Mouse (Mus musculus) midbrain, postnatal 0 days (tissue): Measurements from ENCODE around the gene Herpud1. TPM values are rescaled to one million over a fixed set of nuclear protein-coding genes. Genes with fewer than 3 reads are reported as not detected.
A peak's percentile ranks its signal among the peaks of the same experiment; 100 is the strongest.

ENCODE experiments used
- ATAC-seq: fragments of 200-750 bp; cut with Nextera tagmentation; 2 replicates; pipeline ENCODE4 v1.8.0; 2017; ENCODE audit warnings: moderate number of reproducible peaks, mild to moderate bottlenecking, moderate TSS enrichment, moderate library complexity; ENCODE audit not compliant: low FRiP score
- DNase-seq: peaks from one replicate; pipeline ENCODE4 v3.0.0-alpha.2; 2015; ENCODE audit warnings: low spot score
- H3K27ac ChIP-seq: fragments of 300-500 bp; sonication (generic); 2 replicates; pipeline ENCODE4 v1.5.1; 2014; ENCODE audit warnings: low read depth, mild to moderate bottlenecking, low read length, mixed read lengths
- H3K27me3 ChIP-seq: fragments of 300-500 bp; sonication (generic); 2 replicates; pipeline ENCODE4 v1.6.1; 2014; ENCODE audit warnings: low read length, control low read depth, mixed read lengths; ENCODE audit not compliant: insufficient read depth
- H3K36me3 ChIP-seq: fragments of 300-500 bp; sonication (generic); 2 replicates; pipeline ENCODE4 v1.6.1; 2014; ENCODE audit warnings: low read length, control low read depth, mixed read lengths; ENCODE audit not compliant: insufficient read depth
- H3K4me1 ChIP-seq: fragments of 300-500 bp; sonication (generic); 2 replicates; pipeline ENCODE4 v1.6.1; 2014; ENCODE audit warnings: mild to moderate bottlenecking, control low read depth, antibody characterized with exemption, low read length, mixed read lengths; ENCODE audit not compliant: insufficient read depth
- H3K4me2 ChIP-seq: fragments of 300-500 bp; sonication (generic); 2 replicates; pipeline ENCODE4 v1.6.1; 2014; ENCODE audit warnings: low read depth, mild to moderate bottlenecking, low read length, mixed read lengths; ENCODE audit not compliant: poor library complexity, severe bottlenecking
- H3K4me3 ChIP-seq: fragments of 300-500 bp; sonication (generic); 2 replicates; pipeline ENCODE4 v1.5.1; 2014; ENCODE audit warnings: low read depth, mild to moderate bottlenecking, low read length, moderate library complexity
- H3K9ac ChIP-seq: fragments of 300-500 bp; sonication (generic); replicated peaks from 2 replicates; pipeline ENCODE4 v1.6.1; 2014; ENCODE audit warnings: mild to moderate bottlenecking, low read length, moderate library complexity, mixed read lengths; ENCODE audit not compliant: poor library complexity, severe bottlenecking
- H3K9me3 ChIP-seq: fragments of 300-500 bp; sonication (generic); 2 replicates; pipeline ENCODE4 v1.6.1; 2016; ENCODE audit warnings: low read length, control low read depth
- CTCF ChIP-seq: IDR thresholded peaks from 2 replicates; pipeline ENCODE4 v1.5.1; 2016; ENCODE audit warnings: antibody characterized with exemption, mild to moderate bottlenecking
- WGBS: fragments of 180-500 bp; shearing (Covaris S2); extraction: QIAGEN DNeasy Blood & Tissue Kit; methylation state at CpG from one replicate; pipeline ENCODE4 v1.1.7; 2014; 5-methylcytosine and 5-hydroxymethylcytosine counted together
- polyA plus RNA-seq: library from polyadenylated mRNA; unstranded; fragments of >200 nt; fragmentation: Nextera tagmentation; extraction: Ambion mirVana; gene quantifications from 2 replicates; pipeline ENCODE4 v1.2.1, GENCODE M21; 2015
- total RNA-seq: library from RNA; depleted of rRNA; stranded (reverse); fragments of >200 nt; gene quantifications from 2 replicates; pipeline ENCODE4 v1.2.3, GENCODE M21; 2014; rRNA removed

Gene Herpud1
- total RNA-seq (86.1 and 87.1 TPM in 2 replicates), polyA plus RNA-seq (71.0 and 80.4 TPM in 2 replicates)

DNA sequence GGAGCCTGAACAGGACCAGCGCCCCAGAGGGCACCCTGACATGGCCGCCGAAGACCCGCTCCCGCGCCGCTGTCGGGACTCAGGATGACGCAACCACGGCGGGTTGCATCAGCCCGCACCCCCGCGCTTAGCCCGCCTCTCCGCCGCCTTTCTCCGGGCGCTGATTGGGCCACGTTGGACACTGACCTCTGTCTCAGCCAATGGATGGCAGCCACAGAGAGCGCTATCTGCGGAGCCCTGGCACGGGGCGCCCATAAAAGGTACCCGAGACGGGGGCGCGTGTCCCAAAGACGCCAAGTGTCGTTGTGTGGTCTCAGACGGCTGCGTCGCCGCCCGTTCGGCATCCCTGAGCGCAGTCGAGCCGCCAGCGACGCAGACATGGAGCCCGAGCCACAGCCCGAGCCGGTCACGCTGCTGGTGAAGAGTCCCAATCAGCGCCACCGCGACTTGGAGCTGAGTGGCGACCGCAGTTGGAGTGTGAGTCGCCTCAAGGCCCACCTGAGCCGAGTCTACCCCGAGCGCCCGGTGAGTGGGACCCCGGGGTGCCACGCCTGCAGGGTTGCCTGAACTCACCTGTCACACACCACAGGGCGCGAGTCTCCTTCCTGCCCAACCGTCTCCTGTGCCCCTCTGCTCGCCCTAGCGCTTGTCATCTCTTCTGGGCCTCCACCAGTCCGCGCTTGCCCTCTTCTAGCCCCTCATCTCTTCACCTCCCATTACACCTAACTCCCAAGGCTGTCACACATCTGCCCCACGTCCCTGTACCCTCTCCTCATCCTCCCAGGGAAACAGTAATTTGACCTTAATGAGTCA, at the start of gene Herpud1:
TSS of gene Herpud1 (plus strand) at position 225 of the 813 bp plus-strand sequence.
- ATAC-seq (peak; percentile 99), DNase-seq (peak; percentile 98)
- Histone ChIP-seq H3K27me3 (no peaks in the 10 kb centered on the region), H3K4me2 (peak within 1 kb of the TSS; percentile 89), H3K4me1 (no peaks in the 10 kb centered on the region; the same call in 1 of the 2 replicates), H3K4me3 (peak within 1 kb of the TSS; percentile 87), H3K36me3 (peaks cover 12% of the 10 kb centered on the region), H3K9ac (peak within 1 kb of the TSS; percentile 95), H3K9me3 (no peaks in the 10 kb centered on the region), H3K27ac (peak within 1 kb of the TSS; percentile 96)
- under 1% methylated on average over 62 of the region's 65 CpGs for WGBS
- peak; percentile 1; the same call in 1 of the 2 replicates for TF ChIP-seq CTCF

DNA sequence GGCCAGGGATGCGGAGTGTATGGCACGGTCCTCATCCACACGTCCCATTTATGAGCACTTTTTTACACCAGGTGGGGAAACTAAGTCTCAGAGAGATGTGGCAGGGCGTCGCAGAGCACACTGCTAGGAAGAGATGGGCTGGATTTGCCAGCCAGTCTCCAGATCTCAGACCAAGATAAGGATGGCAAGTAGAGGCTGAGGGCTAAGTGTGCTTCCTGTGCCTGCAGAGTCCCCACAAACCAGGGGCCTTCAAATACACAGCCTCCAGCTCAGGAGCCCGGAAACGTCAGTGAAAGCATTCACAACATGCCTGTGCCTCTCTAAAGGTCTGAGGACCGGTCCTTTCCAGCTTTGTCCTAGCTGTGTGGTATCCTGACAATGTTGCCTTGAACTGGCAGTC, 48.7 kb upstream of the Herpud1 start:
- Histone ChIP-seq H3K9ac (no peak overlapping the region), H3K36me3 (no peaks in the 10 kb centered on the region), H3K27me3 (no peaks in the 10 kb centered on the region), H3K4me1 (no peaks in the 10 kb centered on the region), H3K27ac (no peak overlapping the region), H3K9me3 (no peaks in the 10 kb centered on the region), H3K4me3 (no peak overlapping the region), H3K4me2 (no peak overlapping the region)
- ATAC-seq (no peak), DNase-seq (no peak)
- 86% methylated on average over 8 of the region's 8 CpGs for WGBS
- no peak for TF ChIP-seq CTCF

DNA sequence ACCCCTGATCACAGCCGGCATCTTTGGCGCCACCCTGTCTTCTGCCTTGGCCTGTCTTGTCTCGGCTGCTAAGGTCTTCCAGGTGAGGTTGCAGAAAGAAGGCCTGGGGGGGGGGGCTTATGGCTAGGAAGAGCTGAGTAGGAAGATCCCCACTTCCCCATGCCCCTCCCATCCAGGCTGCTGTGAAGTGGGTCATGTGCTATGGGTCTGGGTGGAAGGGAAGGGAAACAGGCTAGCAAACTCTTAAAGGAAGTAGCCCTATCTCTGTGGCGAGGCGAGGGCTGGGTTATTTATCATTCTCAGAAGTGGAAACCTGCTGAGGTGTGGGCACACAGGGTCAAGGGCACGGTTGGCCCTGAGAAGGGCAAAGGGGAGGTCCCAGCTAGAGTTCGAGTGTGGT, 45.4 kb upstream of the Herpud1 start:
- Histone ChIP-seq H3K27ac (no peak overlapping the region), H3K9me3 (no peaks in the 10 kb centered on the region), H3K4me2 (no peak overlapping the region), H3K36me3 (no peaks in the 10 kb centered on the region), H3K4me1 (no peaks in the 10 kb centered on the region), H3K27me3 (no peaks in the 10 kb centered on the region), H3K4me3 (no peak overlapping the region), H3K9ac (no peak overlapping the region)
- no peak for TF ChIP-seq CTCF
- DNase-seq (no peak), ATAC-seq (no peak)
- WGBS = 90% methylated on average over 7 of the region's 7 CpGs

DNA sequence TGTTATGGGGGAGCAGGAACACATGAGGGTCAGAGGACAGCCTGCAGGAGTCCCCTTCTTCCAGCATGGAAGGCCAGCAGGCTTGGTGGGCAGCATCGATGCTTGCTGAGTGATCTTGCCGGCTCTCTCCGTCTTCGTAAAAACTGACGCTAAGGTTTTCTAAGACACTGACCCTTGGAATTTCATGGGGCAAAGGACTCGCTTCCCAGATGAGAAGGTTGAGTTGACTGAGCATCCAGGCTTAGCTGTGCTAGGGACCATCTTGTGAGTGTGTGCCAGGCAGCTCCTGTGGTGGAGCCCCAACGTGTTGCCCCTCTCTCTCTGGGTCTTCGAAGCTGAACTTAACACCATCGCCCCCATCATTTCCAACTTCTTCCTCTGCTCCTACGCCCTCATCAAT, 43.5 kb upstream of the Herpud1 start:
- H3K36me3 ChIP-seq = no peaks in the 10 kb centered on the region
- 92% methylated on average over 10 of the region's 10 CpGs for WGBS
- no peaks in the 10 kb centered on the region for H3K9me3 ChIP-seq
- DNase-seq = no peak
- H3K4me1 ChIP-seq = no peaks in the 10 kb centered on the region
- no peaks in the 10 kb centered on the region for H3K27me3 ChIP-seq
- no peak overlapping the region for H3K4me3 ChIP-seq
- no peak overlapping the region for H3K9ac ChIP-seq
- H3K27ac ChIP-seq = no peak overlapping the region
- no peak overlapping the region for H3K4me2 ChIP-seq
- no peak for ATAC-seq
- TF ChIP-seq CTCF = no peak

DNA sequence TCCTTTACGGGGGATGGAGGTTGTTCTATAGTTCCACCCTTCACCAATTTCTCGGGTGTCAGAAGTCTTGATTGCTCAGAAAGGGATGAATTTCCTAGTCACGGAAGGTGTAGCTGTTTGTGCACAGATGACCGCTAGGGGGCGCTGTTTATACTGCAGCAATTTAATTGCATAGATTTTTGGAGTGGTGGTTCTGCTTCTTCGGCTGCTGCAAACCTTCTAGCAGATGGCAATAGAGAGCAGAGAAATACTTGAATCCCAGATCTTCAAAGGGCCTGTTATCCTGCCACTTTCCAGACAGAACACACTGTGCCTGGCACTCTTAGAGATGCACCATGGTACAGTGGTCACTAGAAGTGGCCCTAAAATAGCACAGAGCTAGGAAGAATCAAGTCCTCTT, 42.9 kb upstream of the Herpud1 start:
- Histone ChIP-seq H3K27me3 (no peaks in the 10 kb centered on the region), H3K4me1 (no peaks in the 10 kb centered on the region), H3K4me2 (no peak overlapping the region), H3K4me3 (no peak overlapping the region), H3K36me3 (no peaks in the 10 kb centered on the region), H3K9me3 (no peaks in the 10 kb centered on the region), H3K9ac (no peak overlapping the region), H3K27ac (no peak overlapping the region)
- ATAC-seq = no peak
- 8% methylated on average over 6 of the region's 6 CpGs for WGBS
- peak; percentile 92 for DNase-seq
- peak; percentile 94 for TF ChIP-seq CTCF

DNA sequence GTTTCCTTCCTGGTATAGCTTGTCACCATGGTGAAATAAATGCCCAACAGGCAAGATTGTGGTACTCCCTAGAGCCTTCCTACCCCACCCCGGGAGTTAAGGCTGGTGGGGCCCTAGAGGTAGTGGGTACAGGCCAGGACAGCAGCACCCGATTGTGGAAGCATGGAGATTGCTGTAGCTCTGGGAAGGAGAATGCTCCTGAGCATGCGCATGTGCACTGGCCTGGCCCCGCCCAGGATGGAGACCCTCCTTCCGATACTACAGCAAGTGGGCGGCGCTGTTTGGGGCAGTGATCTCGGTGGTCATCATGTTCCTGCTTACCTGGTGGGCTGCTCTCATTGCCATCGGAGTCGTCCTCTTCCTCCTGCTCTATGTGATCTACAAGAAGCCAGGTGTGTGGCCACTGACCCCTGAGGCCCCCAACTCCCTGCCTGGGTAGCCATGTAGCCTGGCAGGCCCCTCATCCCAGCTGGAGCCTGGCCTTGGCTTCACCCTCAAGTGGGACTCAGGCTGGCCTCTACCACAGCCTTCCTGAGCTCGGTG, 42.4 kb upstream of the Herpud1 start:
- no peak overlapping the region for H3K4me2 ChIP-seq
- H3K9me3 ChIP-seq = no peaks in the 10 kb centered on the region
- DNase-seq (no peak), ATAC-seq (no peak)
- no peak overlapping the region for H3K4me3 ChIP-seq
- no peak overlapping the region for H3K9ac ChIP-seq
- H3K4me1 ChIP-seq = no peaks in the 10 kb centered on the region
- 91% methylated on average over 11 of the region's 11 CpGs for WGBS
- no peak overlapping the region for H3K27ac ChIP-seq
- no peak for TF ChIP-seq CTCF
- H3K36me3 ChIP-seq = no peaks in the 10 kb centered on the region
- no peaks in the 10 kb centered on the region for H3K27me3 ChIP-seq
